Mouse (Mus musculus) ovary, postnatal 36 days (tissue): ENCODE data around the gene Sox2.

Experiments used
- DNase-seq: peaks from one replicate; pipeline ENCODE4 v3.0.0; 2022; ENCODE audit warnings: low spot score, mixed read lengths

Gene Sox2

GRCm38 (mm10) chr3:34643536-34644115 is 6.6 kb upstream of the Sox2 start:
- DNase-seq: no peak

GRCm38 (mm10) chr3:34646169-34646568 is 4.0 kb upstream of the Sox2 start:
- DNase-seq: no peak

- DNase-seq: peak; percentile 70
These were observed 2.5 kb upstream of the Sox2 start for GRCm38 (mm10) chr3:34647688-34648087.

- no peak for DNase-seq
These were observed 1.9 kb upstream of the Sox2 start for GRCm38 (mm10) chr3:34648105-34648832.

- no peak for DNase-seq
These were observed 1.1 kb upstream of the Sox2 start for GRCm38 (mm10) chr3:34648833-34649719.

- DNase-seq: no peak
These were observed 586 bp downstream of the Sox2 start for GRCm38 (mm10) chr3:34650621-34651361.

- DNase-seq: no peak
These were observed 1.4 kb downstream of the Sox2 start for GRCm38 (mm10) chr3:34651486-34652170.

GRCm38 (mm10) chr3:34652616-34653015 is 2.4 kb downstream of the Sox2 start:
- DNase-seq: no peak

- DNase-seq: no peak
These were observed 3.2 kb downstream of the Sox2 start for GRCm38 (mm10) chr3:34653235-34653976.

GRCm38 (mm10) chr3:34653977-34654500 is 3.8 kb downstream of the Sox2 start:
- no peak for DNase-seq

- DNase-seq: no peak
These were observed 4.6 kb downstream of the Sox2 start for GRCm38 (mm10) chr3:34654781-34655180.

GRCm38 (mm10) chr3:34655311-34656075 is 5.3 kb downstream of the Sox2 start:
- no peak for DNase-seq

GRCm38 (mm10) chr3:34656153-34656552 is 5.9 kb downstream of the Sox2 start:
- DNase-seq: no peak

- no peak for DNase-seq
These were observed 6.9 kb downstream of the Sox2 start for GRCm38 (mm10) chr3:34656813-34657700.

- no peak for DNase-seq
These were observed 7.5 kb downstream of the Sox2 start for GRCm38 (mm10) chr3:34657701-34658090.

- DNase-seq: no peak
These were observed 8.2 kb downstream of the Sox2 start for GRCm38 (mm10) chr3:34658241-34658965.

- DNase-seq: no peak
These were observed 8.8 kb downstream of the Sox2 start for GRCm38 (mm10) chr3:34658966-34659535.

- no peak for DNase-seq
These were observed 9.7 kb downstream of the Sox2 start for GRCm38 (mm10) chr3:34659861-34660260.
